Mouse (Mus musculus): Measurements from ENCODE around the gene Cd3e.

- TF ChIP-seq ZC3H11A (IDR thresholded peaks at IDR 0.05; ENCODE audit: borderline replicate concordance, low read depth, low read length) (no peak), MAFK (IDR thresholded peaks at IDR 0.05; ENCODE audit: insufficient read depth, low read depth, low read length) (no peak), ZNF384 (IDR thresholded peaks at IDR 0.05; ENCODE audit: low read depth, low read length) (no peak)
Measured at GRCm38 (mm10) chr9:44979806-44980205, 29.6 kb downstream of the Cd3e start.
